Mouse (Mus musculus): Measurements from ENCODE around the gene Spata6. TPM values are rescaled to one million over a fixed set of nuclear protein-coding genes. Genes with fewer than 3 reads are reported as not detected.

Gene Spata6
- polyA plus RNA-seq, 1 experiment from 2014 or later = 2.8 TPM

GRCm38 (mm10) chr4:111701381-111701780 is 18.4 kb upstream of the Spata6 start:
- Histone ChIP-seq H3K27me3 (no peaks in the 10 kb centered on the region), H3K4me3 (replicated peaks) (no peak overlapping the region), H3K36me3 (replicated peaks) (no peaks in the 10 kb centered on the region), H3K9me3 (replicated peaks) (no peaks in the 10 kb centered on the region), H3K27ac (replicated peaks) (no peak overlapping the region), H3K4me2 (no peak overlapping the region), H3K4me1 (replicated peaks) (no peaks in the 10 kb centered on the region), H3K9ac (no peak overlapping the region)
- WGBS (ENCODE audit: insufficient replicate concordance) = 38% methylated on average over 1 of the region's 1 CpGs
- no peak for ATAC-seq (ENCODE audit: insufficient read depth)

DNA sequence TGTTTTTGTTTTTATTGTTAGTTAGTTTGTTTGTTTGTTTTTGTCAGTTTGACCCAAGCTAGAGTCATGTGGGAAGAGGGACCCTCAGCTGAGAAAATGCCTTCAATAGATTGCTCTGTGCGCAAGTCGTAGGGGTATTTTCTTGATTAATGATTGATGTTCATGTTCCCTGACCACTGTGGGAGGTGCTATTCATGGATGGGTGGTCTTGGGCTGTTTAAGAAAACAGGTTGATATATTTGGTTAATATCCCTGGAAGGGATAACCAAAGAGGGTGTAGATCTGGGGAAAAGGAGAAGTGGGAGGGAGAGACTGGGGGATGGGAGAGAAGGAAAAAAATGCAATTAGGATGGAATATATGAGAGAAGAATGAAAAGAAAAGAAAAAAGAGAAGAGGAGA is 15.7 kb upstream of the Spata6 start:
- no peak for ATAC-seq (ENCODE audit: insufficient read depth)
- H3K4me2 ChIP-seq = no peak overlapping the region

GRCm38 (mm10) chr4:111704975-111705374 is 14.8 kb upstream of the Spata6 start:
- no peaks in the 10 kb centered on the region for H3K36me3 ChIP-seq (replicated peaks)
- ATAC-seq (ENCODE audit: insufficient read depth) = no peak
- no peaks in the 10 kb centered on the region for H3K9me3 ChIP-seq (replicated peaks)
- no peak overlapping the region for H3K27ac ChIP-seq (replicated peaks)
- no peak overlapping the region for H3K9ac ChIP-seq
- 43% methylated on average over 3 of the region's 3 CpGs for WGBS (ENCODE audit: insufficient replicate concordance)
- no peak overlapping the region for H3K4me3 ChIP-seq (replicated peaks)
- H3K4me1 ChIP-seq (replicated peaks) = no peaks in the 10 kb centered on the region
- no peak overlapping the region for H3K4me2 ChIP-seq
- H3K27me3 ChIP-seq = no peaks in the 10 kb centered on the region

More for the DNA sequence above, 15.7 kb upstream of the Spata6 start:
- Histone ChIP-seq H3K4me1 (replicated peaks) (no peaks in the 10 kb centered on the region), H3K27me3 (no peaks in the 10 kb centered on the region), H3K4me3 (replicated peaks) (no peak overlapping the region), H3K9me3 (replicated peaks) (no peaks in the 10 kb centered on the region), H3K27ac (replicated peaks) (no peak overlapping the region), H3K36me3 (replicated peaks) (no peaks in the 10 kb centered on the region), H3K9ac (no peak overlapping the region)
- 81% methylated on average over 2 of the region's 2 CpGs for WGBS (ENCODE audit: insufficient replicate concordance)

- Histone ChIP-seq H3K9me3 (replicated peaks) (no peaks in the 10 kb centered on the region), H3K36me3 (replicated peaks) (no peaks in the 10 kb centered on the region), H3K27ac (replicated peaks) (no peak overlapping the region), H3K9ac (no peak overlapping the region), H3K4me2 (peak overlapping the region; percentile 86), H3K4me1 (replicated peaks) (peaks cover 14% of the 10 kb centered on the region; the same call in 1 of the 2 replicates), H3K27me3 (no peaks in the 10 kb centered on the region), H3K4me3 (replicated peaks) (peak overlapping the region; percentile 68)
- 18% methylated on average over 4 of the region's 4 CpGs for WGBS (ENCODE audit: insufficient replicate concordance)
- no peak for ATAC-seq (ENCODE audit: insufficient read depth)
These were observed 488 bp upstream of the Spata6 start for GRCm38 (mm10) chr4:111719296-111719695.

DNA sequence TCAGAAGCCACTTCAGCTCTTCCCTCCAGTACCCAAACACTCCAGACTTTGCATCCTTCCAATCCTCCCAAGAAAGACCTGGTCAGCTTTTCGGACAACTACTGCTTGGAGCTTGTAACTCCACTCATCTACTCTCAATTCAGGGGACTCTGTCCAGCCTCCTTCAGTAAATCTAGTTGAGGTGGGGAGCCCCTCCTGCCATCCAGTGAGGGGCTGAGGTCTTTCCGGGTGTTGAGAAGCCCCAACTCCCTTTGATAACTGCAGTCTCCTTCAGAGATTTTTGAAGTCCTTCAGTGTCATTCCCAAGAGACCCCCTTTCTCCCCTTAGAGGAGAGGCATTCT is 849 bp downstream of the Spata6 start:
- H3K27ac ChIP-seq (replicated peaks) = no peak overlapping the region
- 18% methylated on average over 2 of the region's 2 CpGs for WGBS (ENCODE audit: insufficient replicate concordance)
- no peak overlapping the region for H3K9ac ChIP-seq

DNA sequence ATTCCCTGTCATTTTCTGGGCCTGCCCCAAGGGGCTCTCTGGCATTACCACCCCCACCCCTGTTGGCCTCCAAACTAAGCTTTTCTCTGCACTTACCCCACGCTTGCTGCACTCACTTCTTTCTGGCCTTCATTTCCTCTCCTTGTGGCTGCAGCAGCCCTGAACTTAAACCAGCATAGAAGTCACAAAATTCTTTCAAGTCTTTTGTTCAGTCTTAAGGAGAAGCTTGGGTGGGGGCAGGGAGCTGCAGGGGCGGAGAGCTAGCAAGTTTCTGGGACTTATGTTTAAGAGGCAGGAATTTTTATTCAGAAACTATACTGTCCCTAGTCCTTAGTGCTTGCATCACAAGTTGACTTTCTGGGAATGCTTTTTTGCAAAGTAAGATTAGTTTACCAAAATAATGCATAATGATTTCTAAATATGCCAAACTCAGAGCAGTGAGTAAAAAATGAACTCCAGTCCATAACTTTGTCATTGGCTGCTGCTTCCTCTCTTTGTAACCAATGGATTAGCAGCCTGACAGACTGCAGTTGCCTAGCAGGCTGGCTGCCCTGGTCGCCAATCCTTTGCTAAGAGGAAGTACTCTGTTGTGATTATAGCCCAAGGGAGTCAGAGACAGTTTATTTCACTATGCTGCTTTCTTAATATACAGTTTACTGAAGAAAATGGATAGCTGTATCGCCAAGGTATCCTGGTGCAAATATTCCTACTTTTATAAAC is 1.5 kb downstream of the Spata6 start:
- H3K27me3 ChIP-seq = no peaks in the 10 kb centered on the region

More for the DNA sequence above, 849 bp downstream of the Spata6 start:
- peaks cover 14% of the 10 kb centered on the region; the same call in 1 of the 2 replicates for H3K4me1 ChIP-seq (replicated peaks)
- H3K4me2 ChIP-seq = peak overlapping the region; percentile 86
- ATAC-seq (ENCODE audit: insufficient read depth) = no peak
- H3K36me3 ChIP-seq (replicated peaks) = no peaks in the 10 kb centered on the region
- peak overlapping the region; percentile 68 for H3K4me3 ChIP-seq (replicated peaks)
- H3K27me3 ChIP-seq = no peaks in the 10 kb centered on the region
- H3K9me3 ChIP-seq (replicated peaks) = no peaks in the 10 kb centered on the region

GRCm38 (mm10) chr4:111737551-111737950 is 17.8 kb downstream of the Spata6 start:
- Histone ChIP-seq H3K4me2 (no peak overlapping the region), H3K4me1 (replicated peaks) (no peaks in the 10 kb centered on the region), H3K9ac (no peak overlapping the region), H3K9me3 (replicated peaks) (no peaks in the 10 kb centered on the region), H3K27ac (replicated peaks) (no peak overlapping the region), H3K27me3 (no peaks in the 10 kb centered on the region), H3K4me3 (replicated peaks) (no peak overlapping the region), H3K36me3 (replicated peaks) (no peaks in the 10 kb centered on the region)
- 67% methylated on average over 1 of the region's 1 CpGs for WGBS (ENCODE audit: insufficient replicate concordance)
- no peak for ATAC-seq (ENCODE audit: insufficient read depth)

More for the DNA sequence above, 1.5 kb downstream of the Spata6 start:
- peak overlapping the region; percentile 86 for H3K4me2 ChIP-seq
- no peak overlapping the region for H3K9ac ChIP-seq
- no peak overlapping the region for H3K27ac ChIP-seq (replicated peaks)
- peak overlapping the region; percentile 68; the same call in 1 of the 2 replicates for H3K4me3 ChIP-seq (replicated peaks)
- H3K4me1 ChIP-seq (replicated peaks) = peaks cover 14% of the 10 kb centered on the region; the same call in 1 of the 2 replicates
- WGBS (ENCODE audit: insufficient replicate concordance) = 25% methylated on average over 4 of the region's 4 CpGs
- H3K9me3 ChIP-seq (replicated peaks) = no peaks in the 10 kb centered on the region
- no peaks in the 10 kb centered on the region for H3K36me3 ChIP-seq (replicated peaks)
- ATAC-seq (ENCODE audit: insufficient read depth) = no peak

GRCm38 (mm10) chr4:111780533-111780932 is 60.7 kb downstream of the Spata6 start:
- 63% methylated on average over 4 of the region's 4 CpGs for WGBS (ENCODE audit: insufficient replicate concordance)
- H3K27me3 ChIP-seq = no peaks in the 10 kb centered on the region
- H3K36me3 ChIP-seq (replicated peaks) = no peaks in the 10 kb centered on the region
- H3K4me3 ChIP-seq (replicated peaks) = no peak overlapping the region
- no peak overlapping the region for H3K9ac ChIP-seq
- no peaks in the 10 kb centered on the region for H3K9me3 ChIP-seq (replicated peaks)
- no peak overlapping the region for H3K27ac ChIP-seq (replicated peaks)
- no peak overlapping the region for H3K4me2 ChIP-seq
- ATAC-seq (ENCODE audit: insufficient read depth) = no peak
- H3K4me1 ChIP-seq (replicated peaks) = no peaks in the 10 kb centered on the region

DNA sequence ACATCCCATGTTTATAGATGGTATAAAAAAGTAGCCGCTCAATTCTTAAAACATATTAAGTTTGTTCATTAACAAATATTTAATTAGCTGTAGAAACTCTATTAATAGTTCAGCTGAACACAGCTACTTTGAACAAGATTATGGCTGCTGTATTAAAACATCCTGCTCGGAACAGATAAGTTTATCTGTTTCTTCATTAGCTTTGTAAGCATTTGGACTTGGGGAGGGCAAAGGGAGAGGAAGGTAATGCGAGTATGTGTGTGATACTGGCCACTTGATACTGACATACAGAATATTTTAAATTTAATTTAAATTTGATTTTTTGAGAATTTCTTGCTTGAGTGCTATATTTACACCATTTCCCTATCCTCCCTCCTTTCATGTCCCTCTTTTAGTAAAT is 80.1 kb downstream of the Spata6 start:
- no peaks in the 10 kb centered on the region for H3K9me3 ChIP-seq (replicated peaks)
- H3K4me3 ChIP-seq (replicated peaks) = no peak overlapping the region
- no peak for ATAC-seq (ENCODE audit: insufficient read depth)
- no peaks in the 10 kb centered on the region for H3K36me3 ChIP-seq (replicated peaks)
- H3K9ac ChIP-seq = no peak overlapping the region
- no peak overlapping the region for H3K27ac ChIP-seq (replicated peaks)
- no peak overlapping the region for H3K4me2 ChIP-seq
- 54% methylated on average over 3 of the region's 3 CpGs for WGBS (ENCODE audit: insufficient replicate concordance)
- no peaks in the 10 kb centered on the region for H3K4me1 ChIP-seq (replicated peaks)
- no peaks in the 10 kb centered on the region for H3K27me3 ChIP-seq

DNA sequence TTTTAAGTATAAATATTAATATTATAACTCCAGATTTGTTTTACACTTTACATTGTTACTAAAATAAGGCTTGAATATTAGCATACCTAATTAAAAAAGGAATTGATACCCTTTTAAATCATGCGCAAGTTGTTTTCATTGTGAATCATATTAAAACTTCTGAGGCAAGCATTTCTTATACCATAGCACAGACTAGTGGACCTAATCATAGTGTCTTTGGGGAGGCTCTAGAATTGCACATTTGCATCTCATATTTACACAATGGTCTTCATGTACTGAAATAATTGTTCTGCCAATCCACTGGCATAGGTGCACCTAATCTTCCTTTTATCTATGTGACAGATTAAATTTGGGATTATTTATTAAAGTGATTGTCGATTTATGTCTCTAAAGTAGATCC is 83.4 kb downstream of the Spata6 start:
- no peak overlapping the region for H3K4me3 ChIP-seq (replicated peaks)
- H3K27me3 ChIP-seq = no peaks in the 10 kb centered on the region
- H3K9ac ChIP-seq = no peak overlapping the region
- no peak for ATAC-seq (ENCODE audit: insufficient read depth)
- no peaks in the 10 kb centered on the region for H3K36me3 ChIP-seq (replicated peaks)
- H3K27ac ChIP-seq (replicated peaks) = no peak overlapping the region
- no peaks in the 10 kb centered on the region for H3K4me1 ChIP-seq (replicated peaks)
- 68% methylated on average over 2 of the region's 2 CpGs for WGBS (ENCODE audit: insufficient replicate concordance)
- H3K9me3 ChIP-seq (replicated peaks) = no peaks in the 10 kb centered on the region
- H3K4me2 ChIP-seq = no peak overlapping the region

- Histone ChIP-seq H3K4me3 (replicated peaks) (no peak overlapping the region), H3K36me3 (replicated peaks) (no peaks in the 10 kb centered on the region), H3K4me2 (no peak overlapping the region), H3K9ac (no peak overlapping the region), H3K27ac (replicated peaks) (no peak overlapping the region), H3K4me1 (replicated peaks) (no peaks in the 10 kb centered on the region), H3K9me3 (replicated peaks) (no peaks in the 10 kb centered on the region), H3K27me3 (no peaks in the 10 kb centered on the region)
- 42% methylated on average over 4 of the region's 4 CpGs for WGBS (ENCODE audit: insufficient replicate concordance)
- ATAC-seq (ENCODE audit: insufficient read depth) = no peak
These were observed 97.7 kb downstream of the Spata6 start for GRCm38 (mm10) chr4:111817478-111817877.

GRCm38 (mm10) chr4:111838882-111839281 is 119.1 kb downstream of the Spata6 start:
- 82% methylated on average over 6 of the region's 6 CpGs for WGBS (ENCODE audit: insufficient replicate concordance)
- ATAC-seq (ENCODE audit: insufficient read depth) = no peak

More at GRCm38 (mm10) chr4:111838882-111839281, 119.1 kb downstream of the Spata6 start:
- Histone ChIP-seq H3K4me3 (replicated peaks) (no peak overlapping the region), H3K4me2 (no peak overlapping the region), H3K27ac (replicated peaks) (no peak overlapping the region), H3K9ac (no peak overlapping the region), H3K36me3 (replicated peaks) (no peaks in the 10 kb centered on the region), H3K9me3 (replicated peaks) (no peaks in the 10 kb centered on the region), H3K4me1 (replicated peaks) (no peaks in the 10 kb centered on the region), H3K27me3 (no peaks in the 10 kb centered on the region)

All from liver, embryonic 15.5 days (tissue).